Mouse (Mus musculus) lung, postnatal 0 days (tissue): Measurements from ENCODE around the gene Idh1.

Source experiments
- CTCF ChIP-seq: IDR thresholded peaks from 2 replicates; pipeline ENCODE4 v1.5.1; 2016; ENCODE audit warnings: antibody characterized with exemption, mild to moderate bottlenecking
- EP300 ChIP-seq: IDR thresholded peaks from 2 replicates; pipeline ENCODE4 v1.6.1; 2016; ENCODE audit warnings: antibody characterized with exemption, mild to moderate bottlenecking, control low read depth

GRCm38 (mm10) chr1:65171579-65171978 is 14.7 kb downstream of the Idh1 start:
- TF ChIP-seq CTCF (no peak), EP300 (no peak)
